Mouse (Mus musculus): ENCODE measurements around the gene Fbxw5. TPM values are rescaled to one million over a fixed set of nuclear protein-coding genes. Genes with fewer than 3 reads are reported as not detected.

Fbxw5 gene
- total and polyA plus RNA-seq, 3 experiments = 29.2 to 65.6 TPM; not detected in 1

- Histone ChIP-seq H3K4me3 (ENCODE audit: control insufficient read depth in 1 of 2, insufficient read depth in 1 of 2, low read depth in 2 of 2, low read length in 2 of 2) (no peak within 1 kb of the TSS), H3K27me3 (ENCODE audit: control insufficient read depth in 1 of 2, insufficient read depth in 2 of 2, low read length in 2 of 2) (no peaks in the 10 kb centered on the region), H3K36me3 (ENCODE audit: control insufficient read depth in 1 of 2, insufficient read depth in 2 of 2, low read length in 2 of 2) (no peaks in the 10 kb centered on the region), H3K4me1 (ENCODE audit: control insufficient read depth in 1 of 2, insufficient read depth in 2 of 2, low read length in 2 of 2) (peaks cover 2 to 9% of the 10 kb centered on the region in 2 experiments; a peak in 3 of 4 replicates), H3K9ac (ENCODE audit: control insufficient read depth, low read depth, low read length, poor library complexity, severe bottlenecking) (no peak within 1 kb of the TSS), H3K9me3 (replicated peaks; ENCODE audit: insufficient read depth, low read length) (no peaks in the 10 kb centered on the region), H3K79me2 (ENCODE audit: control insufficient read depth, insufficient read depth, low read length, poor library complexity) (peaks cover 8% of the 10 kb centered on the region; the same call in 1 of the 2 replicates), H3K27ac (ENCODE audit: control insufficient read depth, low read depth, low read length) (no peak within 1 kb of the TSS)
- TF ChIP-seq CHD2 (IDR thresholded peaks at IDR 0.05; ENCODE audit: low read length) (no peak), ZMIZ1 (IDR thresholded peaks at IDR 0.05; ENCODE audit: low read depth, low read length) (no peak), MEF2A (IDR thresholded peaks at IDR 0.05; ENCODE audit: extremely low read depth, insufficient replicate concordance, low read depth, low read length, poor library complexity, severe bottlenecking) (no peak), UBTF (IDR thresholded peaks at IDR 0.05; ENCODE audit: borderline replicate concordance, insufficient read depth, low read depth, low read length) (no peak), SIN3A (IDR thresholded peaks at IDR 0.05; ENCODE audit: low read length) (no peak)
- no peak for DNase-seq (ENCODE audit: low read depth, low spot score)
Measured at GRCm38 (mm10) chr2:25456205-25456953, 44.2 kb upstream of the Fbxw5 start, which contains the start of gene Clic3. Gene Clic3 (plus strand): TSS chr2:25456838.

- no peak overlapping the region for H3K27ac ChIP-seq (ENCODE audit: control insufficient read depth, low read depth, low read length)
- H3K27me3 ChIP-seq (ENCODE audit: control insufficient read depth in 1 of 2, insufficient read depth in 2 of 2, low read length in 2 of 2) = no peaks in the 10 kb centered on the region
- H3K36me3 ChIP-seq (ENCODE audit: control insufficient read depth in 1 of 2, insufficient read depth in 2 of 2, low read length in 2 of 2) = no peaks in the 10 kb centered on the region
- H3K4me3 ChIP-seq (ENCODE audit: control insufficient read depth in 1 of 2, insufficient read depth in 1 of 2, low read depth in 2 of 2, low read length in 2 of 2) = no peak overlapping the region
- H3K9me3 ChIP-seq (replicated peaks; ENCODE audit: insufficient read depth, low read length) = no peaks in the 10 kb centered on the region
- H3K9ac ChIP-seq (ENCODE audit: control insufficient read depth, low read depth, low read length, poor library complexity, severe bottlenecking) = no peak overlapping the region
- DNase-seq (ENCODE audit: low read depth, low spot score) = no peak
- TF ChIP-seq USF1 (IDR thresholded peaks at IDR 0.05; ENCODE audit: low read depth, low read length) (no peak), MAX (IDR thresholded peaks at IDR 0.05; ENCODE audit: low read length) (no peak), EP300 (IDR thresholded peaks at IDR 0.05; ENCODE audit: low read depth in 1 of 2, low read length in 2 of 2) (no peak), USF2 (IDR thresholded peaks at IDR 0.05; ENCODE audit: borderline replicate concordance in 1 of 2, insufficient read depth in 1 of 2, low read depth in 1 of 2, low read length in 2 of 2) (no peak), CTCF (IDR thresholded peaks at IDR 0.05 in 2 of 3, conservative IDR thresholded peaks at IDR 0.05 in 1 of 3; ENCODE audit: control insufficient read depth in 1 of 3, insufficient read depth in 1 of 3, low read depth in 2 of 3, low read length in 3 of 3, poor library complexity in 1 of 3, severe bottlenecking in 1 of 3) (no peak), MEF2A (IDR thresholded peaks at IDR 0.05; ENCODE audit: extremely low read depth, insufficient replicate concordance, low read depth, low read length, poor library complexity, severe bottlenecking) (no peak), CHD2 (IDR thresholded peaks at IDR 0.05; ENCODE audit: low read length) (no peak), NRF1 (IDR thresholded peaks at IDR 0.05; ENCODE audit: insufficient read depth, low read depth, low read length, poor library complexity, severe bottlenecking) (no peak), JUND (IDR thresholded peaks at IDR 0.05; ENCODE audit: low read depth, low read length) (no peak), SIN3A (IDR thresholded peaks at IDR 0.05; ENCODE audit: low read length) (no peak), MYC (IDR thresholded peaks at IDR 0.05; ENCODE audit: low read depth, low read length) (no peak), RAD21 (IDR thresholded peaks at IDR 0.05; ENCODE audit: low read depth, low read length) (no peak), E2F4 (IDR thresholded peaks at IDR 0.05; ENCODE audit: borderline replicate concordance, low read depth, low read length) (no peak), NELFE (IDR thresholded peaks at IDR 0.05; ENCODE audit: low read depth, low read length) (no peak), ZC3H11A (IDR thresholded peaks at IDR 0.05; ENCODE audit: low read depth, low read length) (no peak)
- H3K4me1 ChIP-seq (ENCODE audit: control insufficient read depth in 1 of 2, insufficient read depth in 2 of 2, low read length in 2 of 2) = peaks cover 4 to 11% of the 10 kb centered on the region in 2 experiments; a peak in 3 of 4 replicates
- H3K79me2 ChIP-seq (ENCODE audit: control insufficient read depth, insufficient read depth, low read length, poor library complexity) = peaks cover 8% of the 10 kb centered on the region; the same call in 1 of the 2 replicates
Measured at GRCm38 (mm10) chr2:25457022-25457896, 43.3 kb upstream of the Fbxw5 start.
